Mouse (Mus musculus) urinary bladder, postnatal 25 days (tissue): ENCODE results near the gene Olfr585.

Source experiments
- DNase-seq: peaks from one replicate; pipeline ENCODE4 v3.0.0; 2022; ENCODE audit warnings: low spot score

The Olfr585 gene

DNA sequence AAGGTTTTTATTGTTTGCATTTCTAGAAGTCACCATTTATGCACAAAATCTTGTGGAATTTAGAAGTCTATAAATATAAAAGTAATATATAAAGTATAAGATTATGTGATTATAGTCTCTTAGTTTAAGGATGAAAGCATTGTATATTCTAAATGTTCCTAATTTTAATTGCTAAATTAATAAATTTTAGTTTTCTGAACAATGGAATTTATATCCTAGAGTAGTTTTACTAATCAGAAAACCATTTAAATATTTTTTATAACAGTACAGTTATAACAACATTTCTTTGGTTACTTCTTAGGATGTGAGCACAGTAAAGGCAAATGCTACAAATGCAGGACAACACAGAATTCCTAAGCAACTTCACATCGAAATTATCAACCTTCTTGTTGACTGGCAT, at the start of gene Olfr585:
Gene Olfr585, plus strand, starts transcription at position 301 of the 400 bp plus-strand sequence.
- no peak for DNase-seq

- no peak for DNase-seq
Measured at GRCm38 (mm10) chr7:103051000-103051399, 46.5 kb upstream of the Olfr585 start, which contains the start of gene Olfr583. TSS of gene Olfr583 (plus strand) at chr7:103051300.

- no peak for DNase-seq
Measured at GRCm38 (mm10) chr7:103081585-103081984, 15.9 kb upstream of the Olfr585 start, which contains the start of gene Olfr584. TSS of gene Olfr584 (plus strand) at chr7:103081885.

GRCm38 (mm10) chr7:103119406-103119805, 21.9 kb downstream of the Olfr585 start:
- DNase-seq: no peak

DNA sequence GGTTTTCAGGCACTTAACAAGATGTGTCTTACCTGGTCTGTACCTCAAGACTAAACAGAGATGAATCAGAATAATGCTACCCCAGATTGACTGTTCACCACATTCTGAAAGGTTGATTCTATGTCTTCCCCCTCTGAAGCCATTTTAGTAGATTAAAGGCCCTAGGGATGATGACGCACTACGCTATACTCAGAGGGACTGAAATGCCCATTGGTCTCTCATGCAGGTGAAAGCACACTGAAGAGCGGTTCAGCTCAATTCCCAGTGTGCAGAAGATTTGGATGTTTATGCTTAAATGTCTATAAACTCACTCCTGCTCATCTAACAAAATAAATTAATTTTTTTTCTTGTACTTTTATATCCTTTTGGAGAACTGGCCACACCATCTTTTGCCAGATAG, 28.0 kb downstream of the Olfr585 start, which contains the start of gene Olfr586:
Gene Olfr586, minus strand, starts transcription at position 101 of the 400 bp plus-strand sequence.
- no peak for DNase-seq

DNA sequence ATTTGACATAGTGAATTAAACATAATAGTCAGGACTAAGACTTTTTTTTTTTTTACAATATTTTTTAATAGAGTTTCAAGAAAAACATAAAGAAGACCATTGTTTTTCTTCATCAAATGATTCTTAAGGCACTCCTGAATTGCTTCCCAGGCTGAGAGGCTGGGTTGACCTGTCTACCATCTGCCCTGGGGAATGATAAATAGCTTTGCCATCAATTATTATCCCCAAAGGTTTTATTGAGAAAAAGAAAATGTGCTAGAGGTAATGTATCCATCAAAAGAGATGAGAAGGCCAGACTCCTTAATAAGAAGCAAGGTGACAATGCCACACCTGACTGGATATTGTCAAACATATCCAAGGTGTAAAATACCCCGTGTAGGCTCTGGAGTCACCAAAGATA, 43.1 kb downstream of the Olfr585 start, which contains the start of gene Olfr588-ps1:
Gene Olfr588-ps1, plus strand, starts transcription at position 301 of the 400 bp plus-strand sequence.
- DNase-seq: no peak
